Mouse (Mus musculus): ENCODE results near the gene Rpl7l1. TPM values are rescaled to one million over a fixed set of nuclear protein-coding genes. Genes with fewer than 3 reads are reported as not detected.

Rpl7l1 gene
- polyA plus RNA-seq, 1 experiment from 2014 or later = 103 TPM

DNA sequence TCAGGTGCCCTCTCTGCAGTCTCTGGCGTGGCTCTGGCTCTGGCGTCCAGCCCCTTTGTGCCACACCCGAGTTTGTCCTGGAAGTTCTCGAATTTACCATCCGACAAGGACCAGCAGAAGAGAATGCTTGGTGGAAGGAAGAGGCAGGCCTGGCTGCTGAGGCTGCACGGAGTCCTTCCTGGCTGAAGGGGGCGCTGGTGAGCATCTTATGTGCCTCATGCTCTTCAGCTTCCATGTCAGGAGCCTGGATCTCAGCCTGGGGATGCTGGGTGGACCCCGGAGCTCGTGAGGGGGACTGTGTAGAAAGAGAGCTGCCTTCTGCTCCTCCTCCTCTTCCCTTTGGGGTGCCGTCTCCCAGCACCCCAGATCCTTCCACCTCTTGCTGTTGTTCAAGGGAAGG lies 46.3 kb downstream of the Rpl7l1 start:
- peaks cover 7% of the 10 kb centered on the region; the same call in 1 of the 2 replicates for H3K36me3 ChIP-seq (ENCODE audit: control insufficient read depth, insufficient read depth)
- 58% methylated on average over 10 of the region's 10 CpGs for WGBS
- H3K27ac ChIP-seq (ENCODE audit: low read length) = no peak overlapping the region
- H3K4me2 ChIP-seq (ENCODE audit: low read depth, low read length) = no peak overlapping the region
- H3K4me3 ChIP-seq (ENCODE audit: low read length) = no peak overlapping the region
- no peak for ATAC-seq (replicated peaks; ENCODE audit: extremely low read depth, insufficient read depth, low FRiP score)
- no peak overlapping the region for H3K9ac ChIP-seq (ENCODE audit: low read length)
- no peaks in the 10 kb centered on the region for H3K27me3 ChIP-seq (ENCODE audit: control insufficient read depth, insufficient read depth, low read length)
- no peaks in the 10 kb centered on the region for H3K4me1 ChIP-seq (ENCODE audit: control insufficient read depth, insufficient read depth, low read length)
- no peaks in the 10 kb centered on the region for H3K9me3 ChIP-seq (replicated peaks; ENCODE audit: control insufficient read depth, low read length)

DNA sequence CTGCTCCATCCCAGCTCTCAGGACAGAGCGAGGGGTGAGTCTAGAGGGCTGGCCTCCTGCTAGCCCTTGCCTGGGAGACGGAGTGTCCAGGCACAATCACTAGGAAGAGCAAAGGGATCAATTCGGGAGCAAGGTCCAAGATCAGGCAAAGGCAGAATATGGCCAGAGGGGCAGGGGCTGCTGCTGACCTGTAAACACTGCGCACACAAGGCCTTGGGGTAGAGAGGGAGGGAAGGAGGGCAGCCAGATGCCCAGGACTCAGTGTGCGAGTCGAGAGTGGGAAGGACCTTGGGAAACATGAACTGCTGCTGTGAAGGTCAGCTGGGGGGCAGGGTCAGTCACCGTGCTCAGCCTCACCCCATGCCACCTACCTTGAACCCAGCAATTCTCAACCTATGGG lies 47.2 kb downstream of the Rpl7l1 start:
- Histone ChIP-seq H3K9me3 (replicated peaks; ENCODE audit: control insufficient read depth, low read length) (no peaks in the 10 kb centered on the region), H3K4me3 (ENCODE audit: low read length) (no peak overlapping the region), H3K4me1 (ENCODE audit: control insufficient read depth, insufficient read depth, low read length) (no peaks in the 10 kb centered on the region), H3K36me3 (ENCODE audit: control insufficient read depth, insufficient read depth) (peaks cover 6% of the 10 kb centered on the region; the same call in 1 of the 2 replicates), H3K27ac (ENCODE audit: low read length) (no peak overlapping the region), H3K27me3 (ENCODE audit: control insufficient read depth, insufficient read depth, low read length) (no peaks in the 10 kb centered on the region), H3K4me2 (ENCODE audit: low read depth, low read length) (no peak overlapping the region), H3K9ac (ENCODE audit: low read length) (no peak overlapping the region)
- WGBS = 84% methylated on average over 7 of the region's 7 CpGs
- no peak for ATAC-seq (replicated peaks; ENCODE audit: extremely low read depth, insufficient read depth, low FRiP score)

GRCm38 (mm10) chr17:46734055-46734454 lies 48.4 kb downstream of the Rpl7l1 start:
- Histone ChIP-seq H3K27ac (ENCODE audit: low read length) (no peak overlapping the region), H3K4me2 (ENCODE audit: low read depth, low read length) (no peak overlapping the region), H3K9ac (ENCODE audit: low read length) (no peak overlapping the region), H3K9me3 (replicated peaks; ENCODE audit: control insufficient read depth, low read length) (no peaks in the 10 kb centered on the region), H3K4me1 (ENCODE audit: control insufficient read depth, insufficient read depth, low read length) (peaks cover 1% of the 10 kb centered on the region; the same call in 1 of the 2 replicates), H3K27me3 (ENCODE audit: control insufficient read depth, insufficient read depth, low read length) (0 out of 2 replicates have a peak, but pooled peaks cover 3% of the 10 kb centered on the region), H3K4me3 (ENCODE audit: low read length) (no peak overlapping the region), H3K36me3 (ENCODE audit: control insufficient read depth, insufficient read depth) (peaks cover 6% of the 10 kb centered on the region; the same call in 1 of the 2 replicates)
- WGBS = 87% methylated on average over 3 of the region's 3 CpGs
- no peak for ATAC-seq (replicated peaks; ENCODE audit: extremely low read depth, insufficient read depth, low FRiP score)

DNA sequence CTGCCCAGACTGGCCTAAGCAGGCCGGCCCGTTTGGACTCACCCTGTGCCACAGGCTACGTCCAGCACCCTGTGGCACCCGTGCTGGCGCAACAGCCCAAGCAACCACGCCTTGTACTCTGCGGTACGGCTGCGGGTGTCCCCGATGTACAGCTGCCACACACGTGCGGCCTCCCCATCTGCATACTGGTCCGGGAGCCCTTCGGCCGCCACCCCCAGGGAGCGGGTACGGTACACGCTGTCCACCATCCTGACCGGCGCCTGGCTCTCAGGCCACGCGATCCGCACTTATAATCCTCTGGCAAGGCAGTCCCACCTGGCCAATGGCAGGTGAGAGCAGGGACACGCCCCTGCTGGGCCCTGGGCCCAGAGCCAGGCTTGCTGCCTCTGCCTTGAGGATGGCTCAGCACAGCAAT lies 53.6 kb downstream of the Rpl7l1 start, which contains the start of gene Gnmt:
TSS of gene Gnmt (minus strand) at position 265 of the 415 bp plus-strand sequence.
- no peak for ATAC-seq (replicated peaks; ENCODE audit: extremely low read depth, insufficient read depth, low FRiP score)
- peak within 1 kb of the TSS; percentile 13; the same call in 1 of the 2 replicates for H3K4me3 ChIP-seq (ENCODE audit: low read length)

DNA sequence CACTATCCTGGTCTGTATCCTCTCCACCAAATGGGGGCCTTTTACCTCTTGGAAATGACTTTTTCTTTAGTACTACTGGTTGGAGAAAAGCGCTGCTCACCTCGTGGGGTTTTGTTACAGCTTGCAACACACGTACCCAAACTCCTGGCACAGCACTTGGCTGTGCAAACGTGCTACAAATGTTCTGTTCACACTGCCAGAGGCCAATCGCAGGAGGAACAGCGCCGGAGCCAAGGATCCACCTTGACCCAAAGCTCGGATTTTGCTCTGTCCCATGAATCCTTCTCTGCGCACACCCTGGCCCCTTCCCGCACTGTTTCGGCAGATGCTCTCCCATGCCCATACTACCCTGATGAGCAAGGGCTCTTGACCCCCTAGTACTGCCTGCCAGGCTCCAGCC lies 54.0 kb downstream of the Rpl7l1 start:
- 49% methylated on average over 11 of the region's 11 CpGs for WGBS

More for the DNA sequence above, 53.6 kb downstream of the Rpl7l1 start, which contains the start of gene Gnmt:
- Histone ChIP-seq H3K27ac (ENCODE audit: low read length) (no peak within 1 kb of the TSS), H3K4me1 (ENCODE audit: control insufficient read depth, insufficient read depth, low read length) (peaks cover 9% of the 10 kb centered on the region), H3K4me2 (ENCODE audit: low read depth, low read length) (peak within 1 kb of the TSS; percentile 34), H3K9me3 (replicated peaks; ENCODE audit: control insufficient read depth, low read length) (no peaks in the 10 kb centered on the region), H3K9ac (ENCODE audit: low read length) (0 out of 2 replicates have a peak within 1 kb of the TSS, but pooled peaks have one; percentile 6), H3K36me3 (ENCODE audit: control insufficient read depth, insufficient read depth) (peaks cover 3% of the 10 kb centered on the region; the same call in 1 of the 2 replicates), H3K27me3 (ENCODE audit: control insufficient read depth, insufficient read depth, low read length) (peaks cover 10% of the 10 kb centered on the region; the same call in 1 of the 2 replicates)
- 16% methylated on average over 24 of the region's 24 CpGs for whole genome bisulfite sequencing

GRCm38 (mm10) chr17:46728021-46728420 lies 54.5 kb downstream of the Rpl7l1 start:
- ATAC-seq (replicated peaks; ENCODE audit: extremely low read depth, insufficient read depth, low FRiP score) = no peak
- Histone ChIP-seq H3K4me2 (ENCODE audit: low read depth, low read length) (no peak overlapping the region), H3K9me3 (replicated peaks; ENCODE audit: control insufficient read depth, low read length) (no peaks in the 10 kb centered on the region), H3K27ac (ENCODE audit: low read length) (no peak overlapping the region), H3K4me1 (ENCODE audit: control insufficient read depth, insufficient read depth, low read length) (peaks cover 9% of the 10 kb centered on the region), H3K4me3 (ENCODE audit: low read length) (no peak overlapping the region), H3K9ac (ENCODE audit: low read length) (no peak overlapping the region), H3K27me3 (ENCODE audit: control insufficient read depth, insufficient read depth, low read length) (peaks cover 10% of the 10 kb centered on the region; the same call in 1 of the 2 replicates), H3K36me3 (ENCODE audit: control insufficient read depth, insufficient read depth) (peaks cover 3% of the 10 kb centered on the region; the same call in 1 of the 2 replicates)
- 41% methylated on average over 6 of the region's 6 CpGs for WGBS

More for the DNA sequence above, 54.0 kb downstream of the Rpl7l1 start:
- peaks cover 9% of the 10 kb centered on the region for H3K4me1 ChIP-seq (ENCODE audit: control insufficient read depth, insufficient read depth, low read length)
- H3K9ac ChIP-seq (ENCODE audit: low read length) = 0 out of 2 replicates have a peak overlapping the region, but pooled peaks have one; percentile 6
- ATAC-seq (replicated peaks; ENCODE audit: extremely low read depth, insufficient read depth, low FRiP score) = no peak
- H3K36me3 ChIP-seq (ENCODE audit: control insufficient read depth, insufficient read depth) = peaks cover 3% of the 10 kb centered on the region; the same call in 1 of the 2 replicates
- H3K27me3 ChIP-seq (ENCODE audit: control insufficient read depth, insufficient read depth, low read length) = peaks cover 10% of the 10 kb centered on the region; the same call in 1 of the 2 replicates
- no peak overlapping the region for H3K27ac ChIP-seq (ENCODE audit: low read length)
- no peaks in the 10 kb centered on the region for H3K9me3 ChIP-seq (replicated peaks; ENCODE audit: control insufficient read depth, low read length)
- H3K4me2 ChIP-seq (ENCODE audit: low read depth, low read length) = peak overlapping the region; percentile 34
- H3K4me3 ChIP-seq (ENCODE audit: low read length) = peak overlapping the region; percentile 13; the same call in 1 of the 2 replicates

DNA sequence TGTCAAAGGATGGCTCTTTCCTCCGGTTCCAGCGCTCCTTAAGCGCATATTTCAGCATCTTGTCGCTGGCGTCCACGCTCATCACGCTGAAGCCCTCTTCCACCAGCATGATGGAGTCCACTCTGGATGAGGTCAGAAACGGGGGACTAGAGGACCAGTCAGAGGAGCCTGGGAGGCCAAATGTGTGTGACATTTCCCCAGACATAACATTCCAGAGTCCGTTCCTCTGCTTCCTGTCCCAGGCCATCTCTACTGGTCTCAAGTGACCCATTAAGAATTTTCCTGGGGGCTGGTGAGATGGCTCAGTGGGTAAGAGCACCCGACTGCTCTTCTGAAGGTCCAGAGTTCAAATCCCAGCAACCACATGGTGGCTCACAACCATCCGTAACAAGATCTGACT lies 55.2 kb downstream of the Rpl7l1 start:
- Histone ChIP-seq H3K9ac (ENCODE audit: low read length) (0 out of 2 replicates have a peak overlapping the region, but pooled peaks have one; percentile 16), H3K9me3 (replicated peaks; ENCODE audit: control insufficient read depth, low read length) (no peaks in the 10 kb centered on the region), H3K4me1 (ENCODE audit: control insufficient read depth, insufficient read depth, low read length) (peaks cover 9% of the 10 kb centered on the region), H3K27ac (ENCODE audit: low read length) (no peak overlapping the region), H3K36me3 (ENCODE audit: control insufficient read depth, insufficient read depth) (peaks cover 3% of the 10 kb centered on the region; the same call in 1 of the 2 replicates), H3K27me3 (ENCODE audit: control insufficient read depth, insufficient read depth, low read length) (peaks cover 10% of the 10 kb centered on the region; the same call in 1 of the 2 replicates), H3K4me3 (ENCODE audit: low read length) (no peak overlapping the region), H3K4me2 (ENCODE audit: low read depth, low read length) (no peak overlapping the region)
- 84% methylated on average over 11 of the region's 11 CpGs for WGBS
- no peak for ATAC-seq (replicated peaks; ENCODE audit: extremely low read depth, insufficient read depth, low FRiP score)

DNA sequence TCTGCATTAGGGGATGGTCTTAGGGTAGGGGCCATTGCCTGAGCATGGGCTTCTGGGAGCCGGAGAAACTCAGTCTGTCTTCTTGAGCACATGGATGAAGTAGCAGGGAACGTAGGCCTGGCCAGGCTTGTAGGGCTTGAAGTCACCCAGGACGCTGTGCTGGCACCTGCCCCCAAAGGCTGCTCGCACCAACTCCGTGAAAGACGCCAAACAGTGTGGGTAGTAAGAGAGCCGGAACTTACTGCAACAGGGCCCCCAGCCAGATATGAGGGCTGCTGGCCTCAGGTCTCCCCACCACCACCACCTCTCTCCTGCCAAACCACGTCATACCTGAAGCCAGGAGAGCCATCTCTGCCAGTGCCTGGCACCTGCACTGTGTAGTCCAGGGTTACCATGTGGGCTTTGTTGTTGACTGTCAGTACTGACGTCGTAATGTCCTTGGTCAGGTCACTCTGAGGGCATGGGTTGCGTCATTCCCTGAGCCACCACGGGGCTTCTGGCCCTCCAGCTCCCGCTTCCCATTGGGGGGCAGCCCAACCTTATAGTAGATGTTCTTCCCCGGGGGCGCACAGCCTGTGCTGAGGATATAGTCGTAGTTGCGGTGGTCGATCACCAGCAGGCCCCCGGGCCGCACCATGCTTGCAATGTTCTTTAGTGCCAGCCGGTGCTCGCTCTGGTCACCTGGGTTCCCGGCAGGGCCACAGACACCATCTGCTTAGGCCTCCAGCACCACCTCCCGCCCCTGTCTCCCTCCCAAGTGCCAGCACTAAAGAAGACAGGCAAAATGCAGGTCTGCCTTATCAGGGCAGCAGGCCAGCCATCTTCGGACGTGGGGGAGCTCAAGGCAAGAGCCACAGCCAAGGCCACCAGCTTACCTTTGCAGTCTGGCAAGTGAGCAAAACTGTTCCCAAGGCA lies 56.5 kb downstream of the Rpl7l1 start:
- Histone ChIP-seq H3K4me1 (ENCODE audit: control insufficient read depth, insufficient read depth, low read length) (peaks cover 9% of the 10 kb centered on the region), H3K4me3 (ENCODE audit: low read length) (no peak overlapping the region), H3K27ac (ENCODE audit: low read length) (no peak overlapping the region), H3K9ac (ENCODE audit: low read length) (no peak overlapping the region), H3K4me2 (ENCODE audit: low read depth, low read length) (no peak overlapping the region), H3K36me3 (ENCODE audit: control insufficient read depth, insufficient read depth) (peaks cover 3% of the 10 kb centered on the region; the same call in 1 of the 2 replicates), H3K27me3 (ENCODE audit: control insufficient read depth, insufficient read depth, low read length) (peaks cover 10% of the 10 kb centered on the region; the same call in 1 of the 2 replicates), H3K9me3 (replicated peaks; ENCODE audit: control insufficient read depth, low read length) (no peaks in the 10 kb centered on the region)
- 88% methylated on average over 26 of the region's 26 CpGs for WGBS
- no peak for ATAC-seq (replicated peaks; ENCODE audit: extremely low read depth, insufficient read depth, low FRiP score)
